Mouse (Mus musculus): ENCODE measurements around the gene Gm12695.

- no peak for TF ChIP-seq CTCF (IDR thresholded peaks at IDR 0.05; ENCODE audit: extremely low read depth, insufficient read depth, insufficient read length, insufficient replicate concordance)
- no peak for TF ChIP-seq POLR2A (IDR thresholded peaks at IDR 0.05; ENCODE audit: low read depth, low read length)
These were observed 88.2 kb downstream of the Gm12695 start for GRCm38 (mm10) chr4:96696614-96697360.

Data from spleen, adult 2 months (tissue).